Mouse (Mus musculus) kidney, adult 8-10 months (tissue): ENCODE measurements at regions not wholly inside any gene's neighbourhood (a gene's known extent, or its start where the extent isn't known, plus 50 kb on each side); places are given as distances from the start of the nearest gene placed in this dataset.

Source experiments
- DNase-seq, 2 experiments: peaks; one replicate each; pipeline ENCODE4 v3.0.0; 2022

DNA sequence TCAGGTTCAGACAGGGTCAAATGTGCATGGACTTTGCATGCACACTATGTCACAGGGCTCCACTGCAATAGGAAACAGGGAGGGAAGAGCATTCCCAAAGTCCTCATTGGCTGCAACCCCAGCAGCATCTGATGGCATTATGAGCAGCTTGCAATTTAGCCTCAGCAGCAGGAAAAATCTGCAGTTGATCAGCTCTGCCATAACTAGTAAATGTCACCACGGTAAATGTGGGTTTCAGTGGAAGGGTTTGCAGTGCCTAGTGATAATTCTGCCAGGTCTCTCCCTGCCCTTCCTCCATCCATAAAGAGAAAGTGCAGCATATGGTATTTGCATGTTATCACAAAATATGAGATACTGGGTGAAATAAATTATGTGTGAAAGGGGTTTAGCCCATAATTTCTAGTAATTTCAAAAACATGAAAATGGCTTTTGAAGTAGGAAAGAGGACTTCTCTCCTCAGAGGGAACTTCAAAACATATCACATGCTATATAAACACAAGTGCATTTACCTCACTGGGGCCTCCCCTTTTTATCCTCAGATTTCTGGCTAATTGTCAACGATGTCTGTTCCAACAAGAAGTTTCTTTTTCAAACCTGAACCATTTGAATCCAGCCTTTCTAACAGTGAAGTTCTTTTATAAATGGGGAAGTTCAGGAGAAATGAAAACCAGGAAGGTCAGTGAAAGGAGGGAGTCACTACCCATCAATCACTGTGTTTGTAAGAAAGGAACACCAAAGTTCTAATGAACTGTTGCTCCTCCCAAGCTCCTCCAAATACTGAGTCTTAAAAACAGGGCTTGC lies 303.5 kb downstream of the Meis1 start:
- no peak for DNase-seq

- no peak for DNase-seq
Measured at GRCm38 (mm10) chr11:18714400-18714799, 304.4 kb downstream of the Meis1 start.

DNA sequence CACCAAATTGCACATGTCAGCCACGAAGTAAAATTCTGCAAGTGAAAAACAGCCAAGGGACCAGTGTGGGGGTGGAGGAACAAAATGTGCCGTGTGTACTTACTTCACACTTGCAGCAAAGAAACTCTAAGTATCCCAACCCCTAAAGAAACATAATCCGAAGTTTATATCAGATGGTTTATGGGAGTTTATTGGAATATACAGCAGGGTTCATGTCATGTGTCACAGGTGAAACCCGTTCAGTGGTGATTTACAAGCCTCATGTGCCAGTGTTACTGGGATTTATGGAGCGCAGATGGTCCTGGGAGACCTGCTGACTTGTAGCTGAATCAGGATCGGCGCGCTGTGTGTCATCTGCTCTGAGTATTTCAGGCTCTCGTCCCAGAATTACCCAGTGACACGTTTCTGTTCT lies 306.1 kb downstream of the Meis1 start:
- DNase-seq = no peak

GRCm38 (mm10) chr11:18709628-18710027 lies 309.2 kb downstream of the Meis1 start:
- DNase-seq = no peak

DNA sequence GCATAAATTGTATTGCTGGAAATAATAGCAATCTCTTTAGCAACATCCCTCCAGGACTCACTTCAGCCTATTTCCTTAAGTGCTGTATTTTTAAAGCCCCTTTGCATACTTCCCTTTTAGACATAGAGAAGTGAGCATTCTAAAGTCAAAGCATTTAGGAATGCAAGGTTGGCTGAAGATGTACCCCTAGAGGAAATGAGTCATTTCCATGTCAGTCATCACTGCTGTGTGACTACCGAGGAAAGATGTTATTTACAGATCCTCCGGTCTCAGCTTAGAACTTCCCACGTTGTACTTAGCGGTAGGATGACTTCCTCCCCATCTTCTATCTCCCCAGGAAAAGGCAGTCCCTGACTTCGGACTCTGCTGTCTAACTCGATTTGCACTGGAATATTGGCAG lies 337.2 kb downstream of the Meis1 start:
- no peak for DNase-seq

- DNase-seq = no peak
Measured at GRCm38 (mm10) chr11:18676876-18677275, 341.9 kb downstream of the Meis1 start.

GRCm38 (mm10) chr11:18670967-18671366 lies 347.8 kb downstream of the Meis1 start:
- DNase-seq = no peak

DNA sequence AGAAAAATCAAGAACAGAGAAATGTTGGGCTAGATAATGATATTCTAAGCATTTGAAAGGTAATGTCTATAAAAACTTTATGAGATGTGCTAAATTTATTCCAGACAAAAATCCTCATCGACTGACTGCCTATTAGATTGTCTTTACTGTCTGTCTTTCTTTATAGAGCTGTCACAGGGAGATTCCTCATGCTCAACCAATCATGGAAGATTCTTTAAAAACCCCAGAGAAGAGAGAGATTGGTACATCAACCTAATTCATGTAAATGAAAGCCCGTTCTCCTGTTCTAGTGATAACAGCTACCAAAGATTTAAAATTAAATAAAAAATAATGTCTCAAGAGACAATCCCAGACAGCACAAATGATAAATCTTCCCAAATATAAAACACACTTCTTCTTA lies 349.5 kb downstream of the Meis1 start:
- DNase-seq = no peak

GRCm38 (mm10) chr11:18656358-18656757 lies 362.4 kb downstream of the Meis1 start:
- no peak for DNase-seq

DNA sequence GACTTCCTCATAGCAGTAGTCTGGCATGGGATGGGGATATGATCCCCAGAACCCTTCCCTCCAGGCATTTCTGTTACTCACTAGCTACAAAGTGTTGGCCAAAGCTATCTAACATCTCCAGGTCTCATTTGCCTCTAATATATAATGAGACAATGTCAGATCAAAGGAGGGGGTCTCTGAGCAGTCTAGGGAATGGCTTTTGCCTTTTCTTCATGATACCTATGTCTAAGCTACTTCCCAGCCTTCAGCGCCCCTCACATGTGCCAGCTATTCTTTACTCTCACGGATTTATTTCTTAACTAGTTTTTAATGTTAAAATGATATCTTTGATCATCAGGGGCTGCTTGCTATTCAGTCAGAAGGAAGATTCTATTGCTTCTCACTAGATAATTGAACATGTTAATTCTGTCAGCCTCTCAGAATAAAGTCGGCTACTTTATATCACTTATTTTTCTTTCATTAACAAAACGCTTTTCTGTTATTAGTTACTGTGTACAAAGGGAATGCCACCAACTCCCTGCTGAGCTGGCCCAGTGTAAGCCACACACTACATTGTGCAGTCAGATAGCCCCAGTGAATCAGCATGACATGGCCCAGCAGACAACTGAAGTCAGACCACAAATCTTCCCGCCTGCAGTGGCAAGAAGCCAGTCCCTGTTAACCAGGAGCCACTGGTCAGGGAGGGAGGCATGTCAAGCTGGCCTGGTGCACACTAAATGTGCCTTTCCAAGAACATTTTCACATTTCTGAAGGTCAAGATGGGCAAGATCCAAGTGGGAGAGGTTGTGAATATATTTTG lies 386.6 kb downstream of the Meis1 start:
- no peak for DNase-seq

GRCm38 (mm10) chr11:18631570-18631969 lies 387.2 kb downstream of the Meis1 start:
- no peak for DNase-seq

- no peak for DNase-seq
Measured at GRCm38 (mm10) chr11:18621777-18622176, 397.0 kb downstream of the Meis1 start.

GRCm38 (mm10) chr11:18604836-18605235 lies 413.9 kb downstream of the Meis1 start:
- DNase-seq = no peak

DNA sequence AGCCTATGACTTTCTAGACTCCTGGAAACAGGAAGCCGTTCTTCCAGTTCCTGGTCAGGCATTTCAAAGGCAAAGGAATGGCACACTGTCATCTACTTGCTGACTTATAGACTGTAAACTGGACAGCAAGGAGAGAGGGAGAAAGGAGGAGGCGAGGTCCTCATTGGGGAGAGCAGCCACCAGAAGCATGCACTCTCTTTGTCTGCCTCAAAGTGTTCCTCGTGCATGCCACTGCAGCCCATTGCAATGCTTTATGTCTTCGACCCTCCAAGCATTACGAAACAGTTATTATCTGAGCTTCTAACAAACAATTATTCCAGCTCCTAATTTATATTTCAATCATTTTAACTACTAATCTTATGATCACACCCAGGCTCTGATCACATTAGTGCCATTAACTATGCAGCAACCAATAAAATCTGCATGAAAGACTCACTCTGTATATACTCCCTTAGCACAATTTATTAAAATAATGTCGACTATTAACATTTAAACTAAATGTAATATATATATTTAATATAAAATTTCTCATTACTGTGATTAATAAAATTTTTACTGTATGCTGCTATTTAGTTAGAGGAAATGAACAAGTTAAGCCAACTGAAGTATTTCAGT lies 417.1 kb downstream of the Meis1 start:
- DNase-seq = no peak

- no peak for DNase-seq
Measured at GRCm38 (mm10) chr11:18598349-18598748, 420.4 kb downstream of the Meis1 start.

GRCm38 (mm10) chr11:18596996-18597395 lies 421.8 kb downstream of the Meis1 start:
- no peak for DNase-seq

GRCm38 (mm10) chr11:18590487-18590886 lies 428.3 kb downstream of the Meis1 start:
- DNase-seq = no peak

GRCm38 (mm10) chr11:18586468-18586867 lies 432.3 kb downstream of the Meis1 start:
- no peak for DNase-seq

GRCm38 (mm10) chr11:18585031-18585430 lies 433.8 kb downstream of the Meis1 start:
- no peak for DNase-seq

DNA sequence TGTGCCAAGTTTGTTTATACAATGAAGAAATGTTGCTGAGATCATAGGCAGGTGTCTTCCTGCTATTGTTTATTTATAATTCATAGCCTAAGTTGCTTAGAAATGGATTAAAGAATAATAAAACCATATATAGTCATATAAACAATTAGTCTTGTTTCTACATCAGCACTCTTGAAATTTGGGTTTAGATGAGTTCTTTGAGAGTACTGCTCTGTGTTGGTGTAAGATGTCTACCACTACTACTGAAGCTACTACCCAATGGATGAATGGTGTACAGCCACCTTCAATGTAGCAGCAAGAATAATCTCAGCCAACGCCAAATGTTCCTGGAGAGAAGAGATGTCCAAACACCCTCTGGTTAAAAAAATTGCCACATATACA lies 436.0 kb downstream of the Meis1 start:
- no peak for DNase-seq

DNA sequence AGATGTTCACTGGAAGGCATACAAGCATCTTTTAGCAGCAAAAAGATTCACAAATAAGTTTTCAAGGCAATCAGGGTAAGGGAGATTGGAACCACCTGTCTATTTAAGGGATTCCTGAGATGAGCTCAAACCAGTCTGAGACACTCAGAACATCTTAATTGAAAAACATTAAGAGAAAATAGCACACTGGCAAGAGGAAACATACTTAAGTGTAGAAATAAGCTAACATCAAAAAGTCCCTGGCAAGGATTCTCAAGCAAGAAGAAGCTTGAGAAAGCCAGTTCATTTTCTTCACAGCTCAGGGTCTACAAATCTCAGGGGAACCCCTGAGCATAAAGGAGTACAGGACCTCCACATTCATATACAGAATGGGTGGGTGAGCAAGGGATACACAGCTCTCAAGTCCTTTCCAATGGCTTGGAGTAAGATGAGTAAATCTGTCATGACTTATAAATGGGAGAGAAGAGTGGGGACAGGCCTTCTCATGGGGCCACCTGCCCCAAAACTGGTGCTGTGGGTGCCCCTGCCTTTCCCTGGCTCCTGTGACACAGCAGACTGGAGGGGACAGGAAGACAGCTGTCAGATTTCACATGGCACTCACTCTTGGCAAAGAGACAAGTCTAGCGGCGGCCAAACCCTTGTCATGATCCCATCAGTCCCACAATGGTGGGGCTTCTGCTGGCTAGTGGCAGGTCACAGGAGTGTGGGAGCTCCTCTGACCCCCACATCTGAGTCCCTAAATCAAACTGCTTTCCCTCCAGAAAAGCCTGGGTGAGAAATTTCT lies 436.6 kb downstream of the Meis1 start:
- peak in 1 of 2 experiments; percentile 4 for DNase-seq

DNA sequence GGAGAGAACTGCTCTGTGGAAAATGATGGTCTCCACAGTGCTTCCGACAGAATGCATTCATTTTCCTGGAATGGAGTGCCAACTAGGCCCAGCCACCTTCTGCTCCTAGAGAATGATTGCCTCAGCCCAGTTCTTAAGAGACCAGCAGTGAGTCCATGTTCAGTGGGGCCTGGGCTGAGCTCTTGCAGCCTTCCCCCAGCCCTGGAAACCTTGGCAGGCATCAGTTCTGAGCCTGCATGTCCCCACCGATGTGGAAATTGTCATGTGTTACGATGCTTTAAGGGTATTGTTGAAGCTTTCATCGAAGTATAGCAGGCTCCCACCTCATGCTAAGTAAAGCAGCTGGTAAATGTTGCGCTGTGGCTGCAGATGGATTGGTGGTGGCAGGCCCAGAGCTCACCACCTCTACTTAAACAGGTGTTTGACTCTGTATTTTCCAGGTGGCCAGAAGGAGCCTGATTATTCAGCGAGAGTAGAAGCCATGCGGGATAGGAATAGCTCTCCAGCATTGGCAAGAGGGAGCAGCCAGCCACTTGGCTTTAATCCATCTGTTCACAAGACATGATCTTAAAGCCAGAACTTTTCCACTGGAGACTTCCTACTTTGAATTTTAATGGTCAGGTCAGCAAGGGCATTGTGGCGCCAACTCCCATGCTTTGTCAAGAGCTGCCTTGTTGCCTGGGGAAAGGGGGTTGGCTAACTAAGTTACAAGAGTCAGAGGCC lies 437.5 kb downstream of the Meis1 start:
- peak; percentile 6 to 41 for DNase-seq
